Mouse (Mus musculus) right cerebral cortex, postnatal 14 days (tissue): ENCODE measurements around the gene Capn1.

Experiments
- DNase-seq: peaks from one replicate; pipeline ENCODE4 v3.0.0; 2022

The Capn1 gene

DNA sequence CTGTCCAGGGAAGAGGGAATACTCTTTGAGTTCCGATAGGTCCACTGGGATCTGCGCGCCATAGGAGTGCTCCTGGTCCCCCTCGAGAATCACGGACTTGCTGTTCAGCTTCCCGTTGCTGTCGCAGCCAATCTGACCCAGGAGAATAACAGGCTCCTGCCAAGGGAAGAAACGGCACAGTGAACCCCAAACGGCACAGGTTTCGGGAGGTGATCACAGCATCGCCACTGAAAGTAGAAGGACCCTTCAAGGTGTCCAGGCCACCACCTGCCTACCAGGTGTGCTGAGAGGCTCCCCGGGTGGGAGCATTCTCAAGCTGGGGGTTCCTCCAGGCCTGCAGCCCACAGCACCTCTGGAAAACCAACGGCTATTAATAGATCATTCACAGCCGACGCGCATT, 64.1 kb downstream of the Capn1 start:
- DNase-seq, result no peak

DNA sequence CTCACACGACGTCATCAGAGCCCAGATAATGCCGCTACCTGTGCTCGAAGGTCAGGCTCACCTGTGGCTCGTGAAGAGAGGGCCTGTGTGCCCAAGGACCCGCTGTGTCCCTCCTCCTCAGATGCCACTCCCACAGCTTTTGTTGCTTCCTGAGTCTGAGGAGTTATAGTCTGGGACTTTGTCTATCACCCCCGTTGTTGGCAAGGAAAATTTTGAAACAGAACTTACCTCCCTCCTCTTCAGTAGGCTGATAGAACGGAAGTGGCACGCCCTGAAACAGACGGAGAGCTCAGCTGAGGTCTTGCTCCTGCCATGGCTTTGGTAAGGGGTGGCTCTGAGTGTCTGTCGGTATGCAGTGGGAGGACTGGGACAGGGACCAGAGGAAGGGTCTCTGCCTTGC, 65.5 kb downstream of the Capn1 start:
- DNase-seq, result no peak

DNA sequence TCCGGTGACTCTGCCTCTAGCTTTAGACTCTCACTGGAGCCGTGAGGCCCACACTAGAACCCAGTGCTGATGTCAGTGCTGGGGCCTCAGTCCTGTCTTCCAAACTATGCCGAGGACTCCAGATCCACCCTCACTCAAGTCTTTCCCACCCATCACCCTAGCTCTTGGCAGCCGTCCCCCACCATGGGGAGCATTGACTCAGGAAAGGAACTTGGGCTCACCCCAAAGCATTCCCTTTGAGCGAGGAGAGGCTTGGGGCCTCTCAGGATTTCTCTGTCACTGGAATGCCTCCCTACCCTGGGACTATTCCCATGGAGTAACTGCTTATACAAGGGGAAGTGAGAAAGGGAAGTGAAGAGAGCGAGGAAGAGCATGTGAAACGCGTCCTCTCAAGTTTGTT, 69.8 kb downstream of the Capn1 start:
- no peak for DNase-seq

DNA sequence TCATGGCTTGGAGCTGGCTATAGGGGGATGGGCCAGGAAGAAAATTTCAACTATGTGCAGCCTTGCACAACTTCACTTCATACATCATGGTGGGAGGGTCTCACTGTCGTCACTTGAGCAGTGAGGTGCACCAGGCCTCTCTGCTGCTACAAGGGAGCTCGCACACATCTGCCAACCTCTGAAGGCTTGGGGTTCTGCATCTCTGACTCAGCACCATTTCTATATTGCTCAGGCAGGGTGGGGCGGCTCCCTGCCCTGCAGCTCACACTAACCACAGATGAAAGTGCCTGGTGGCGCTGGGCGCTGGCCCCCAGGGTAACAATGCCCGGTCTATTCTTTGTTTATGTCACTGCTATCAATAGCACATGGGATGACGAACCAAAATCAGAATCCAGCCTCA, 70.7 kb downstream of the Capn1 start:
- DNase-seq, result no peak

DNA sequence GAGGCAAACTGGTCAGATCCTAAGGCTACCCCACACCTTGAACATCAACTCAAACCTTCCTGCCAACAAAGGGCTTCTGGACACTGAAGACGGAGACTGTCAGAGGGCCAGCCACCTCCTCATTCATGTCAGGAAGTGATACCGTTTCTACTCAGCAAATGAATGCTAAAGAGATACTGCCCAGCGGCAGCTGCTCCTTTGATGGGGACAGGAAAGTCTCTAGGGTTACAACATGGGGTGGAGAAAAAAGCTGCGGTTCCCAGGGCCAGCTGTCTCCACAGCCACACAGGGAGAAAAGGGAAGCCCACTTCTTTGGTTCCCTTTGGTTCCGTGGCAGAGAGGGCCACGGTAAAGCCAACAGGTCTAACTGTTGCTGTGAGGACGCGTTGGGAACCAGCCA, 71.6 kb downstream of the Capn1 start:
- DNase-seq, result no peak

DNA sequence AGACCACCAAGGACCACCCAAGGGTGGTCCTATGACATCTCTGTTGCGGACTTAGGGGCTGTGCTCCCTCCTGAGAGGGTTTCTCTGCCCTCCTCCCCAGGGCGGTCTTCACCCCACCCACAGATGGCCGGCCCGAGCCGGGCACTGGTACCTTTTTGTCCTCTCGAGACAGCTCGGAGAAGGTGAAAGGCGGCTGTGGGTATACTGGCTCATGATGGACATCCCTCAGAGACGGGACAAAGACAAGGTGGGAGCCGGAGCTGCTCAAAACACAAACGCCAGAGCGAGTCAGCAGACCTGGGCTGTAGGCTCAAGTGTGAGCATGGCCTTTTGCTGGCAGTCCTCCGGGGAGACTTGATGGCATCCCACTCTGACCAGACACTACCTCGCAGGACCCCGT, 72.3 kb downstream of the Capn1 start:
- DNase-seq, result no peak

DNA sequence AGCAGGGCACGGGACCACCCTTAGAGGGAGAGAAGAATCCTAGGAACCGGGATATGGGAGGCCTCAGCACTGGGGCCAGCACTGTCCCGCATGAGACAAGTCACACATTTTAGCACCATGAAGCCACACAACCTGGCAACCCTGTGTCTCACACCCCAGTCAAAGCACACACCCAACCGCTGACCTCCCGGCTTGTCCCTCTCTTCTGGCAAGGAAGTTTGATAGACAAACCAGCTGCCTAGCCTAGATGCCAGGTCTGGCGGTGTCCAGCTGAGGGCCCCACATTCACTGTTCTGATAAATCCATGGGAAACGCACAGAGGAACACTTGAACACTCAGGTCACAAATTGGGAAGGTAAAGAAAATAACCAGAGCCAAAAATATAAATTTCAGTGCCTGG, 73.1 kb downstream of the Capn1 start:
- no peak for DNase-seq

DNA sequence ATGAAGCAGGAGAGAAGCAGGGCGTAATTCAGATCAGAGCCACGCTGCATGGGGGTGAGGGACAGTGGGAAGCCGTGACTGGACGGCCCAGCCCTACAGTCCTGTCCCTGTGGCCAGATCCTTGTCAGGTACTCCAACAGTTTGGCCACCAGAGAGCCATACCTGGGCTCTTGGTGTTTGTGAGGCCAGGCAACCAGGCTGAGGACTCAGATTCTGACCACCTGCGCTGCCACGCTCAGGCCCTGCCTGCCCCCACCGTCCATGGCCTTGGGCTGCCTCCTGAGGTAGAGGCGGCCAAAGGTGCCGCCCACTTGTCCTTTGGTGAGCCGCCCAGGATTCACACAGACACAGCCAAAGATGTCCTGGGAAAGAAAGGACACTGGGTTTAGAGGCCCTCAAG, 75.0 kb downstream of the Capn1 start:
- no peak for DNase-seq

DNA sequence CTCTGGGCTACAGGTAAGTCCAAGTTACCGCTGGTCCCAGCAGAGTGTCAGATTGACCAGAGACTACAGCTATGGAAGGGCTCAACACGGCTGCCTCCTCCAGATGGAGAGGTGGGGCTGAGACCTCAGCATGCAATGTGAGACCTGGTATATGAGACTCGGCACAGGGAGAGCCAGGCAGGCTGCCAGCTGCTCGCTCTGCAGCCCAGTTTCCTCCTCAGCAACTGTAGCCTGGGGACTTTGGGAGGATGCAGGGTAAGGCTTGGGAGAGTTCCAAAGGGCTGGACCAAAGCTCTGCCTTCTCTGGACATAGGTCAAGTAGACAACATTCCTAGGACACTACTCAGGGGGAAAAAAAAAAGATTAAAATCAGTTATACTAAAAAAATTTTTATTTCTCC, 75.5 kb downstream of the Capn1 start:
- peak; percentile 48 for DNase-seq

DNA sequence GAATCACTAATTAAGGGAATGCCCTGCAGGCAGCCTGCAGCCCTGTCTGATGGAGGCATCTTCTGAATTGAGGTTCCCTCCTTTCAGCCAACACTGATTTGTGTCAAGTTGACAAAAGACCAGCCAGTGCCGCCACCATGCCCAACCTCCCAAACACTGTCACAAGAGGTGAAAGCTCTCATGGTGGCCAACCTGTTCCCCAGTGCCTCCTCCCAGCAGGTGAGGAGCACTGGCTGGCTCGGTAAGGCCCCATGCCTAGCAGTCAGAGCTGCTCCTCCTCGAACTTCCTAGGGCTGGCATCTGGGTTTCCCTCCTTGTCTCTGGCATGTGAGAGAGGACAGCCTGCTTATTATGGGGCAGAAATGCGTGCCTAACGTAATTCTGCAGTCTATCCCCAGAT, 76.0 kb downstream of the Capn1 start:
- DNase-seq, result no peak
